Mouse (Mus musculus) 416B (cell line): ENCODE data around the gene Rapgef5.

Experiments
- DNase-seq: peaks from one replicate; pipeline ENCODE4 v3.0.0; 2011; ENCODE audit warnings: low read depth

Rapgef5 gene

DNA sequence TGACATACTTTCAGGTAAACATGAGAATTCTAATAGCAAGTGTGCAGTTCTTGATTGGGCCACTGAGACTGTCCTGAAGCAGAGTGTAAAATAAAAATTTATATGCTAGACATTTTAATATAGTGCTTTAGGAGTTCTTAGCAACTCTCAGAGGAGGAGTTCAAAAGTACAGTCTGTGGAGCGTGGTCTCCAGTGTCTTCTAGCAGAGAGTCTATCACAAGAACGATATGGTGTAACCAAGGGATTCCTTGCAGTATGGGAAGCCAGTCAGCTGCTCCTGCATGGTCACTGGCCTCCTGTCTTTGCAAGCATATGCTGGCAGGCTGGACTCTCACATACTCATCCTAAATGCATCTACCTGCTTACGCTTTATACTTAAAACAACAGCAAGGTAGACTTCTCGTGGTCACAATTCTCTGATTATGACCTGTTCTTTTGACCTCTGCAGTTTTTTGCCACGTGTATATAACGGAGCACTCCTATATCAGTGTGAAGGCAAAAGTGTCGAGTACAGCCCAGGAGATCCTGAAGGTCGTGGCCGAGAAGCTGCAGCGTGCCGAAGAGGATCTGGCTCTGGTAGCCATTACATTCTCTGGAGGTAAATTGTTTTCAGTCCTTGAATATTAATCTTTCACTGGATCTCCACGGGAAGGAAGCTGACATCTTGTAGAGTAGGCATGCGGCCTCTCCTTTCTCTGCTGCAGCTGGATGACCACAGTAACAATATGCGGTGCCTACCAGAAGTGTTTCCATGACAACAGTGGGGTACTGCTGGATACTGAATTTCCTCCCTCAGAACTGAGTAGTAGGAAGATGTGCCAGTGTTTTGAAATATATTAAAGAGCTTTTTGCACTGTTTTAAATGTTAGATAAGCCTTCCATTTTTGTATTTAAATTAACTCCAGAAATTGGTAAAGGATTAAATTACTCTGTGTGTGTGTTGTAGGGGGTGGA, 204.8 kb downstream of the Rapgef5 start:
- peak; percentile 29 for DNase-seq

DNA sequence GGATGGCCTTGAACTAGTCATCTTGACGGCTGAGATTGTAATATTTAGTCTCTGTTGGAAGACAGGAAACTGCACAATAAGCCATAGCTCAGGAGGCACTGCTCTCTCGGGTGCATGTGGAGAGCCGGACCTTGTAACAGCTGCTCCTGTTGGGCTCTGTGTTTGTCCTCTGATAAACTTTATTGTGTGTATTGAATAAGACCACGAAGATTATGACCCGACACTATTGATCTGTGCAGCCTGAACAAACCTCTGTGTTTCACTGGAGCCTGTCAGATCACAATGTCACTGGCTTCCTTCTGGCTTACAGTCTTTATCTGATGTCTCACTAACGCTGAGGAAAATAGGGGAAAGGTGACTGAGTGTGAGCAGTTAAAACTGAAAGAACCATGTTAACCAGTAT, 205.5 kb downstream of the Rapgef5 start:
- no peak for DNase-seq

DNA sequence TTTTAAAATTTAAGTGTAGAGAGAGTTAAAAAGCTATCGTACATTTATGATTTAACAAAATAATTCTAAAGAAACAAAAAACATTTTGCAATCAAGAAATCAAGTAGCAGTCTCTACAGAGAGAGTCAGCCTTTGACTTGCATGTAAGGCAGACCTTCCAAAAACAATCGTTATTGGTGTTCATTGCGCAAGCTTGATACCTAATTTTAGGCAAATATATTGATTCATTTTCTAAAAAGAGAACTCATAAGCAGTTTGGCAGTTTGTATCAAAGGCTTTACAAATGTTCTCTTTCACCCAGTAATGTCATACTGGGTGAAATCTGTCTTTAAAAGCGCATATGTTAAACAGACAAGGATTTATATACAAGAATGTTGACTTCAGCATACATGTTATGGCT, 208.7 kb downstream of the Rapgef5 start:
- DNase-seq, result no peak

DNA sequence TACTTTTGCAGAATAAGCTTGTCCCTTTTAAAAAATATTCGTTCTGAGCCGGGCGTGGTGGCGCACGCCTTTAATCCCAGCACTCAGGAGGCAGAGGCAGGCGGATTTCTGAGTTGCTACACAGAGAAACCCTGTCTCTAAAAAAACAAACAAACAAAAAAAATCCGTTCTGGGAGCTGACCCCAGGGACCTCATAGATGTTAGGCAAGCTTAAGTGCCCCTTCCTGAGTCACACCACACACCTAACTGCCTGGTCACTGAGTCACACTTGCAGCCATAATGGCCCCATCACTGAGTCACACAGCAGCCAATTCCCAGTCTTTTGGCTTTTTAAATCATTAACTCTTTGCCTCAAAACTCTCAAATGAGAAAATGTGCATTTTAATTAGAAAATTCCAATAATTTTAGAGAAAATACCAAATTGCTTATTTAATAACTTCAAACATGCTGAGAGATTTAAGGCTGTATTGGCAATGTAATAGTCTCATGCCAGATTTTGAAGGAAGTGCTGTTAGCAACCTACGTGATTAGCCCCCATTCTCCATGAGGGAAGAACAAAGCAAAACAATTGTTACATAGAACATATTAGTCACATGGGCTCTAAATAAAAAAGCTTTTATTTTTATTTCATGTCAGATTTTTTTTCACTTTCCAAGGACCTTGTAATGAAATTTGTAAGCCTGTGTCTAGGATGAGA, 211.3 kb downstream of the Rapgef5 start:
- peak; percentile 10 for DNase-seq

DNA sequence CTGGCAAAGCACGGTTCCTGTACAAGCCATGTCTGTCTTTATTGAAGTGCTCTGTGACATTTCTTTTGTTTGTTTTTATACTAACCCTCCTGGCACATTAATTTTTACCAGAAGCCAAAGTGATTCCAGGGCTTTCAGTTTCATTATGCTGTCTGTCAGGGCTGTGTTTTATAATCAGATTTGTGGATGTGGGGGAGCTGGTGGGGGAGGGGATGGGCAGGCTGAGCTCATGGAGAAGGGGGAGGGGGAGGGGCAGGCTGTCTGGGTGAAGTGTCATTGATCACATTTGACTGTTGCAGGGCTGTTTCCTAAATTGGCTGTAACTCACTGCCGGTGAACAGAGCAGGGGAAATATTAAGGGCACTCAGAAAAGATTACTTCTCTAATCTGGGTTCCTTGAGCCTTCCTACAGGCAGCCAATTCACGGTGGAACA, 211.9 kb downstream of the Rapgef5 start:
- no peak for DNase-seq

DNA sequence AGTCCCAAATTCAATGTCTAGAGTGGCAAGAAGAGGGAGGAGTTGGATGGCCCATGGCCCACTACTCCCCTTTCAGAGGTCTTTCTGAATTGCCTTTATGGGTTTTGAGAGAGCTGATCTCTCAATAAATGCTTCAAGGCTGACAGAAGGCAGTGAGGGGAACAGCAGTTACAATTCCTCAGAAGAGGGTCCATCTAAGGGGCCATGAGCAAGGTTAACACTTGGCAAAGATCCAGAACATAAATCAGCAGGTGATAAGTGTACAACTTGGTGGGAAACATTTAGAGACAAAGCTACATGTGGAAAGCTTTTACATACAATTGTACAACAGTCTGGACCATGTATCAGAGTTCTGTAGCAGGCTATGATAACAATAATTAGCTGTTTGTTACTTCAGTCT, 217.3 kb downstream of the Rapgef5 start:
- no peak for DNase-seq

DNA sequence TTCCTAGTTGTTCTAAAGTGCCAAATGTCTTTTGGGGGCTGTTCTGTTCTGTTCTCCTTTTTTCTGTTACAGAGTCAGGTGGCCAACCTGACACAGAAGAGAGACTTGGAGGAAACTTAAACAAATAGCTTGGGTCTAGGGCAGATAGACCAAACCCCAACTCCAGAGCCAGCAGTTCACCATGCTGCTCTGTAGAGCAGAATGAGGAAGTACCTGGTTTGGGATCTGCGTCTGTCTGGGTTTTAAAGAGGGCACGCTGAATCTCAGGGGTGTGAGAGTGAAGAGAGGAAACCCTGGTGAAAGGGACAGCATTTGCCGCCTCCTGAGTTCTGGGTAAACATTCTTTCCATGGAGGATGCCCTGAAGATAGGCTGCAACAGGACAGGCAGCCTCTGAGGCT, 219.9 kb downstream of the Rapgef5 start:
- no peak for DNase-seq

DNA sequence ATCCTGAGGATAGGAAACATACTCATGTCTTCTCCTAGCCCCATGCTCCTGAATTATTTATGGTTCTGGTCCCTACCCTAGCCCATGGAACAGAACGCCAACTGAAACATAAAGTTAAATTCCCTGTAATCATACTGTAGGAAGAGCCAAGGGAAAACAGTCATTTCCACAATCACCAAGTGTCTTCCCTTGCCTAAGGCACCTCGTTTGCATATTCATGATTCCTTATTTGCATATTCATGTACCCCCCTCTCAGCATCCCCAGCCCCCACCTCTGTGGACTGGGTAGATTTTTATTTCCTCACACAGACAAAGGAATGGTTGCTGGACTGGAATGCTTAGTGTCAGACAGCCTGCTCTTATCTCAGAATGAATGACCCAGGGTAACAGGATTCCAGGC, 220.6 kb downstream of the Rapgef5 start:
- DNase-seq, result no peak

DNA sequence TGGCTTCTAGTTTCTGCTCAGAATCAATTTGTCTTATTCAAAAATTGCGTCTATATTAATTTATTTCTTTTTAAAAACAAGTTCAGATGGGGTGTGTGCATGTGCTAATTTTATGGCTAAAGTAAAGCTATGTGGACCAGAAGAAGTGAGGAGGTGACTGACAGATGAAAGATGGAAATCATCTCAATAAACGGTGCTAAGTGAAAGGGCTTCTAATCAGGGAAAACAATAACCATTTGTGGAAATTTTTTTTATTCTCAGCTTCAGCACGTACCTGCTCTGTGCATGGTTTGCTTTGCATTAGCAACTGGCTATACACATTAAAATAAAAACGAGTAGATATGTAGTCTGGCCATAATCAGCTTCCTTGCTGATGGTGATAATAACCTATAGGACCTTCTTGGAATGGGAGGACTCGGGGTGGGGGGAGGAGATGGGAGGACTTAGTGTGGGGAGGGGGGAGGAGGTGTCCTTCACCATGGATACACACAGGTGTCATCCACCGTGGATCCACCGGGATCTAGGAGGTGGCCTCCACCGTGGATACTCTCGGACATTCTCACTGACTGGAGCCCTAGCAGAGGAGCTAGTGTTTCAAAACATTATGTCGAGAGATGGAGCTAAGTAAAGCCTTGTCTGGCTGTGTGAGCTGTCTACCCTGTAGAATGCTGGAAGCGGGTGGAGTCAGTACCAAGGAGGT, 221.2 kb downstream of the Rapgef5 start:
- DNase-seq, result no peak

DNA sequence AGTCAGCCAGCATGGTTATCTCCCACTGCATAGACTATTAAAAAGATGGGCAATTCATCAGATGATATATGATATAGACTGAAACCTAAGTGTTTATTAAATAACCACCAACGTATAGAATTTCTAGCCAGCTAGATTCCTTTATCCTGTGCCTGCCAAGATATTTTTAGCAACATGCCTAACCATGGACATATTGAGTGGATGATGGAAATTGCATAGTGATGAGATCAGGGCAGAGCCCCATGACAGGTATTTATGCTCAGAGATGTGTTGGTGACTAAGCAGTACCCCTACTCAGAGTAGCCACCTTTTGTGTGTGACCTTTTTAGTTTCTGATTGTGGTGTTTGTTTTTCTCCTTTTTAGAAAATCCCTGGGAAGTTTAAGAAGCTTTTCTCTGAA, 226.2 kb downstream of the Rapgef5 start:
- DNase-seq, result no peak

DNA sequence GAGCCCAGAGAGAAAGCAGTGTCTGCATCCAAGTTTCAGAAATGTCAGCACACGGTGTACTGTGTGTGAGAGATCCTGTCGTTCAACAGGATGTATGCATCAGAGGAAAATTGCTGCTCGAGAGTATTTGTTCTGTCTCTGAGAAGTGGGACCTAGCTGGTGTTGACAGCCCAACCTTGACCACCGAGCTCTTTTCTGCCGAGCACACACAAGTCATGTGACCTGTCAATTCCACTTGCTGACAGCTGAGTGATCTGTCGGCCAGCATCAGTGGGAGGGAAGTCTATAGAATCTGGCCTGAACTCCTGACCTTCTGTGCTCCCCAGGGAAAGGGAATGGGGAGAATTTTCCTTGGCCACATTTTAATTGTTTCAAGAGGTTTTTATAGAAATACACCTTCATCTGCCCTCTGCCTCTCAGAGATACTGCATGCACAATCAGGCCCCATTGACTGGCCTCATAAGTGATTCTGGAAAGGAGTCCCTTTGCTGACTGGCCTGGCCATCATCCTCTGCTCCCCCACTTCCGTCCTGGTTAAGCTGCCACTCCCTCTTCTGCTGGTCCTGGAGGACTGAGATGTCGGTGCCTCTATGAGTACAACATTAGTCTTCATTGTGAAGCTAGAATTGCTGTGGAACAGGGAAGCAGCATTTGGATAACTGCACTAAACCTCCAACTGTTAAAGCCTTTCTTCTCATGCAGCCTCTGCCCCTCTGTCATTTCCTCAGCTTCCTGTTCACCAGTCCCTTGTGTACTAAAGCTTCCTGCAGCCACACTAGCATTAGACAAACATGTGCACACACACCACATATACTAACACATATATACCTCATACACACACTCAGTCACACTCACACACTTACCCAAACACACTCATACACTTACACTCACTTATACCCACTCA, 228.6 kb downstream of the Rapgef5 start:
- no peak for DNase-seq

DNA sequence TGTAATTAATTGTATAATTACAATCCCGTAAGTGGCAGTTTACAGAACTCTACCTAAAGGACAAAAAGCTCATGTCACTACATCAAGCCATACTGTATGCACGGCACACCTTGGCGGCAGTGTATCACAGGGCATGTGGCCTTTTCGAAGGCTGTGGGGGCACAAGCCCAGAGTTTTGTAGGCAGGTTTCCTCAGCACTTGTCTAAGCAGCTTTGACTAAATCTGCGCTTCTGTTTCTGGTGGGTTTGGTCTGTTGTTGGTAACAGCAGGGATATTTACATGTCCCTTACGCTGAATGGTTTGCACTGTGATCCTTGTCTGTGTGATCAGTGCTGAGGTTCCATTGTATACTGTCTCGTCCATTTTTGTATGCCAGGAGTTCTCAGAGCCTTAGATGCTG, 230.3 kb downstream of the Rapgef5 start:
- DNase-seq, result no peak

DNA sequence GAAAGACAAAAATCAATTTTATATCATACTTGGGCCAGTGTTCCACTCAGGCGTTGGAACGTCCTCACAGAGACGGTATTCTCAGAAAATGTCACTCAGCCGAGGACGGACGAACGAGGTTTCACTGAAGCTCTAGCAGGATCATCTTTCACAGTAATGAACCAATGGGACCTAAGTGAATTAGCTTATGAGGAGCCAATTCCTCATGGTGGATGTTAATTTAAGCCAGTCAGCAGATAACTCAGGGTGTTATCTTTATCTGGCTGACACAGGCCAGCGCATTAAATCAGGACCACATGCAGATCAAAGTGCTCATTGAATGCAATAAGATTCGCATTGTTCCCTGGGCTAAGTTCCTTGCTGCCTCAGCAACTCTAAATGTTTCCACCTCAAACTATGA, 234.8 kb downstream of the Rapgef5 start:
- DNase-seq, result no peak

DNA sequence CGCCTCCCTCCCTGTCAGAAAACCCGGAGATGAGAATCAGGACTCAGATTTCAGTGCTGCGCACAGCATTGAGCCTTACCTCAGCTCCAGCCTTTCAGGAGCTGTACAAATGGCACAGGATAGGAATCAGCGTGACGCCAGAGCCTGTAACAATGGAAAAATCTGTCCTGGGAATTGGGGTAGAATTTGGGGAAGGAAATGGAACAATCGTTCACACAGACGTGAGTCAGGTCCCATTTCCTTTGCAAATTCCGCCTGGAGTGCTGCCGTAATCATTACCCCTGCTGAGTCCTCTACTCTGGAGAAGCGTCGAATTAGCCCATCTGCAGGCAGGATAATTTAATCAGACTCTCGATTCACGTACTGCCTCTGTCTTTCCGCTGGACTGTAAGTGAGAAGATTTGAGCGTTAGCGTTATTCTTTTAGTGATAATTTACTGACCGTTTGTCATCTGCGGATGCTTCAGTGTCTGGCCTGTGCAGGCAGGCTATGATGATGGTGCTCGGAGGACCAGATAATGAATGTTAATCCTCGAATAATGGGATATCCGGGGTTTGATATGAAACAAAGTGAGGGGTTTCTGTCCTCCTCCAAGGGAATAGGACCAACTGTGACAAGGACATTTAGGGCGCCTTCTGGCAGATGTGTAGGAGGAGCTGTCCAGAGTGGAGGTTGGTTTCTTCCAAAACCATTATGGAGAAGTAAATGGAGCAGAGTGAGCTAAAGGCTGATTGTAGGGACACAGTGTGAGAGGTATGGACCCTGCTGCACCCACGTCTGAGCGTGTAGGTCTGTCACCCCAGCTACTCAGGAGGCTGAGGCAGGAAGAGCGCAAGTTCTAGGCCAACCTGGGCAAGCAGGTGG, 235.5 kb downstream of the Rapgef5 start:
- DNase-seq, result no peak

DNA sequence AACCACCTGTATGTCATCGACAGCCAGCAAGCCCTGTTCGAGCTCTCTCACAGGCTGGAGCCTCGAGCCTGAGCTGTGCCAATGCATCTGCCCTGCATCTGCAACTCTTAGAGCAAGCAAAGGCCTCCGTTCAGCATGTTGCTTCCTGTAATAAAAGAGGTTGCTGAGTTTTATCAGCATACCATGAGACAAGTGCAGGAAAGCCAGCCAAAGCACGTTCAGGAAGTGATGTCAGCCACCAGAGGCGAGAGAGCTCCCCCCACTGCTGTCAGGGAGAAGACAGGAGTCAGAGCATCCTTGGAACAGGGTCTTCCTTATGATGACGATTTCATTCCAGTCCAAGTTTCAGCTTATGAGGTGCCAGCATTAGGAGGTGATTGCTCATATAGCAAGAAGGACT, 239.7 kb downstream of the Rapgef5 start:
- no peak for DNase-seq

DNA sequence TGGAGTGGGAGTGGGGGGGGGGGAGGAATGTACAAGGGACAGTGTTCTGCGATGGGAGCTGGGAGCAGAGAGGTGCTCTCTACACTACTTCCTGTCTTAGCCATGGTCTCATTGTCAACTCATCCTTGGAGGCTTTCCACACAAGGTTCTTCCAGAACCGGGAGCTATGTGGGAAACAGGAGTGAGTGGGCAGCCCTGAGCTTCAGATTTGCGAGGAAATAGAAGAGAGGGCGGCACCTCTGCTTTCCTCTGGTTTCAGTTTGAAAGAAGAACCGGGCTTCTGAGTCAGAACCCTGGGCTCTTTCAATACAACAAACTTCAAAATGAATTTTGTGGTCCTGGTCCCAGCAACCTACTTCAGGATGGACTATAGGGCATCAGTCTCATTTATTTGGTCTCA, 244.1 kb downstream of the Rapgef5 start:
- no peak for DNase-seq

DNA sequence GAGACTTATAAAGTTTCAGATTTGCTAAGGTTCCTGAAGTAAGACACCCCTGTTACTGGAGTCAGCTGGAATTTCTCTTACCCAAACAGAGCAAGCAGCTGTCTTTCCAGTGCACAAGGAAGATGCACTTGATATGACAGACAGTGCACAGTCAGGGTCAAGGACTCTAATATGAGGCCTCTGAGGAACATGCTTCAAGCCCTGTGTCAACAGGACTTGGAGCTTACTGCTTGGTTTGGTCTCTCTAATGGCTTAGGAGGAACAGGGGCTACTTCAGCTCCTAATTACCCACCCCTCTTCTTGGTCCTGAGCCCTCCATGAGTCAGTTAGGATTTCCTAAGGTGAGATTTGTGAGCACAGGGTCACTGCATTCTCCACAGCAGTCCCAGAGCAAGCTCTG, 244.6 kb downstream of the Rapgef5 start:
- no peak for DNase-seq

DNA sequence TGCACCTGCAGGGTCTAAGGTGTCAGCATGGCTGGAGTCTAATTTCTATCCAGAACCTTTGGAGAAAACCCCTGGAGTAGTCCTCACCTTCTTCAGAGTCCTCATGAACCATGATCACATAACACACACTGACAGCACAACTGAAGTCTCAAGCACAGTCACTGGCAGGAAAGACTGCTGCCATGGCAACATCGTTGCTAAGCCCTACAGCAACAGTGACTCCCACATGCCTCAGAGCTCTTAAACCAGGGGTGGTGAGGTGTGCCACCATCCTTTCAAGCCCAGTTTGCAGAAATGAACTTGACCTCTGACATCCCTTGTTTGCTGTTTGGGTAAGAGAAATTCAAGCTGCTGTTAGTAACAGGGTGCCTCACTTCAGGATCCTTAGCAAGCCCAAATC, 245.4 kb downstream of the Rapgef5 start:
- no peak for DNase-seq

DNA sequence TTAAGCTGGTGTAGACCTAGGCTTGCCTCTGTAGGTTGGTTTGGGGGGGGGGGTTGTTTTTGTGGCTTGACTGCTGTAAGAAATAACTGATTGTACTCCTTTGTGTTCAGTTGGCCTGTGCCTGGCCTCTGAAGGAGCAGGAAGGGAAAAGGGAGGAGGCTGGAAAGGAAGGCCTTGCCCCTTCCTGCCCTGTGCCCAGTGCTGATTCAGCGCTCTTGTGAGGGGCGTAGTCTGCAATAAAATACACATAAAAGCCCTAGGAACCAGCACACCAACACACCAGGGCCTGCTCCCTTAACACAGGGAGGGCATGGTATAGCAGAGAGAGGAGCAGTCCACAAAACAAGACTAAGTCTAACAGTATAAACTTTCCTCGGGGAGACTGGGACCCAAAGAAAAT, 247.0 kb downstream of the Rapgef5 start:
- no peak for DNase-seq

DNA sequence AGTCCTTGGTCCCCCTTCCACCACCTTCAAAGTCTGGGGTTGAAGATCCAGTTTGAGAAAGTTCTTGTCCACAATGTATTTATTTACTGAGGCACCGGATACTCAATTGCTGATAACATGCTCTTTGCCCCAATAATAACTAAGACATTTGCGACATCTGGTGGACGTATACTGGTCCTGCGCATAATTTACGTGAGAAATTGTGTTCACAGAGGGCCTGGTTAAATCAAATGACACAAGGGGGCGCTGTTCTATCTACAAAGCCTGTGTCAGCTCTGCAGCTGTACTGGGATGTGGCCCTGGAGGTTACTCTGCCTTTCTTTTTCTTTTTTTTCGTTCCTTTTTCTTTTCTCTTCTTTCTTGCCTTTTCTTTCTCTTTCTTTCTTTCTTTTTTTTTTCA, 248.6 kb downstream of the Rapgef5 start:
- DNase-seq, result peak; percentile 90

DNA sequence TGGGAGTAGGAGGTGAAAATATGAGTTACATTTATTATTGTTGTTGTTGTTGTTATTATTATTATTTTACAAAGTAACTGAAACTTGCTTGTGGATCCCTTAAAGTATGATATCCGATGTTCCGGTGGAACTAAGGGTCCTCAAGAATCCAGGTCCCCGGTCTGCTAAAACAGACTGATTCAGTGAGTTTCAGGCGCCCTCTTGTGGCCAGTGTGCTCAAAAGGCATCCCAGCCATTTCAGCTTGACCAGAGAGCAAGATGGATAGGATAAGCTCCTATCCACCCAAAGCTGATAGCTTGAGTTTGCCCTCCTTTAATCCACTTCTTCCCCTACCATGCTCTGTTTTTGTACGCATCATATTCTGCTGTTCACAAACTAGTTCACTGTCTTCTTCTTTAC, 252.8 kb downstream of the Rapgef5 start:
- DNase-seq, result peak; percentile 55
